Mouse (Mus musculus): Measurements from ENCODE around the gene Kdm1b.

Gene Kdm1b

DNA sequence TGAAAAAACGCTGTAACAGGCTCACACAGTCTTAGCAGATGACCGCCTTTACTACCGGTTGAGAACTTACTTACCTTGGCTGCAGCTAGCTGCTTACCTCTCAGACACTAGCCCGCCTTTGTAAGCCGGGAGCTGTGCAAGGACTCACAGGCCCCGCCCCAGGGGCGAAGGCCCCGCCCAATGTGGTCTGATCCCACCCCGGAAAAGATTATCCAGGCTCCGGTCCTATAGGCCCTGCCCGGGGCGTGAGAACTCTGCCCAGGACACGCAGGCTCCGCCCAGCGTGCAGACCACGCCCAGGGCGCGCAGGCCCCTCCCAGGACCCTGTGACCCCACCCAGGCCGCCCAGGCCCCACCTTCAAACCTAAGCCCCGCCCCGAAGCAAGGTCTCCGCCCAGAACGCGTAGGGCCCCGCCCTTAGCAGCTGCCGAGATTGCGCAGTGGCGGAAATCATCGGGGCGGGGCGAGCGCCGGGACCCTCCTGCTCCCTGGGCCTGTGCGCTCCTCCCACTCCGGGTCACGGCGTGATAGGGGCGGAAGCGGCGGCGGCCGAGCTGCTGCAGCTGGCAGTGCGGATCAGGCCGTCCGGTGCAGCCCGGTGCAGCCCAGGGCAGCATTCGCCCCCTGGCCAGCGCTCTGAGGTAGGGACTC is at the start of gene Kdm1b:
Gene Kdm1b (plus strand): TSS at position 470 of the 651 bp plus-strand sequence.
- DNase-seq (ENCODE audit: low spot score in 2 of 2): peak; percentile 97 to 99

GRCm38 (mm10) chr13:46997355-46997754 is 45.9 kb upstream of the Kdm1b start:
- no peak for DNase-seq (ENCODE audit: low spot score in 2 of 2)

GRCm38 (mm10) chr13:46999498-46999897 is 43.8 kb upstream of the Kdm1b start:
- DNase-seq (ENCODE audit: low spot score in 2 of 2): no peak

GRCm38 (mm10) chr13:47001590-47001989 is 41.7 kb upstream of the Kdm1b start:
- DNase-seq (ENCODE audit: low spot score in 2 of 2): no peak

GRCm38 (mm10) chr13:47013740-47014139 is 29.6 kb upstream of the Kdm1b start:
- DNase-seq (ENCODE audit: low spot score in 2 of 2): no peak

DNA sequence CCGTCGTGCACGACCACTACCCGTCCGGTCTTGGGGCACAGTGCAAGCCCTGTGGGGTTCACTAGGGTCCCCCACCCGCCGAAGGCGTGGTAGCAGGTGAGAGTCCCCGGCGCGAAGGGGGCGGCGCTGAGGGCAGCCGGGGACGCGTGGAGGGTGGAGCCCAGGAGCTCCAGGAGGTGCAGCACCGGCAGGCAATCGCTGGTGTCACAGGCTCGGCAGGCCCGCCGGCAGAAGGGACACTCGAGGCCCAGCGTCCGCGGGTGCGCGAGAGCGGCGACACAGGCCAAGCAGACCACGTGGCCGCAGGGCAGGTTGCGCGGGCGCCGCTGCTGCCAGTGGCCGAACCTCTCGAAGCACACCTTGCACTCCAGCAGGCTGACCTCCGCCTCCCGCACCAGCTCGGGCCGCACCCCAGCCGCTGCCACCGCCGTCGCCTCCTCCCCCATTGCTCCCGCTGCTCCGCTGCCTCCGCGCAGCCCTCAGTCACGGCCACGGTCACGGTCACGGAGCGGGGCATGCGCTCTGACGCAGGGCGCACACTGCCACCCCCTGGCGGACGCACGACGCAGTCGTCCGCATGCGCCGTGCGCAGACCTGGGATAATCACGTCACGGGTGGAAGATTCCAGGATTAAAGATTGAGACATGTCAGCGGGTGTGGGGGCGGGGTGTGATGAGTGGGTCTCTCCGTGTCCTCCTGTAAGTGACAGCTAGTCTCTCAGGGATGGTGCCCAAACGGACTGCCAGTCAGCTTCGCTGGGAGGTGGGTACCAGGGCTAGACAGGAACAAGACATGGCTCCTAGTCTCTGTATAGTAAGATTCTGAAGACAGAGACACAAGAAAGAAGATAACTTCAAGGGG is 28.7 kb upstream of the Kdm1b start, which contains the start of gene Nhlrc1:
Gene Nhlrc1 (minus strand): TSS at position 517 of the 861 bp plus-strand sequence.
- peak; percentile 71 to 74 for DNase-seq (ENCODE audit: low spot score in 2 of 2)

DNA sequence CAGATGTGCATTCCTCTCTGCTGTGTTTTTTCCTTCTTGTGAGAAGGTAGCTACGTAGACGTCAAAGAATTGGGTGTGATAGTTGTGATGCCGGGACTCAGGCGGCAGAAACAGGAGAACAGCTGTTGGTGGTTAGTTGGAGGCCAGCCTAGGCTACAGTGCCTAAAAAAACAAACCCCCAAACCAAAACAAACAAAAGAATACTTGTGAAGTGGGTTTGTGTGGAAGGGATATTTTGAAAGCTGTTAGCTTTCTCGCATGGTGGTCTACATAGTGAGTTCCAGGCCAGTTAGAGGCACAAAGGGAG is 28.2 kb upstream of the Kdm1b start:
- no peak for DNase-seq (ENCODE audit: low spot score in 2 of 2)

GRCm38 (mm10) chr13:47017259-47017658 is 26.0 kb upstream of the Kdm1b start:
- peak; percentile 56 for DNase-seq (ENCODE audit: low spot score in 2 of 2)

DNA sequence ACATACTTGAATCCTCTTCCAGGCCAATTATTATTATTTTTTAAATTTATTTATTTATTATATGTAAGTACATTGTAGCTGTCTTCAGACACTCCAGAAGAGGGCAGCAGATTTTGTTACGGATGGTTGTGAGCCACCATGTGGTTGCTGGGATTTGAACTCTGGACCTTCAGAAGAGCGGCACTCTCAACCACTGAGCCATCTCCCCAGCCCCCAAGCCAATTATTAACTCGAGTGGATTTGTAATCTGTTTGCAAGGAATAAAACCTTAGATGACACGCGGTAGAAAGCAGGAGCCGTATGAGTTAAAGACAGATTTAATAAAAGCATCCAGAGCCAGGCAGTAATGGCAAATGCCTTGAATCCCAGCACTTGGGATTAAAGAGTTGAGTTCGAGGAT is 23.5 kb upstream of the Kdm1b start:
- no peak for DNase-seq (ENCODE audit: low spot score in 2 of 2)

GRCm38 (mm10) chr13:47020798-47021197 is 22.5 kb upstream of the Kdm1b start:
- no peak for DNase-seq (ENCODE audit: low spot score in 2 of 2)

GRCm38 (mm10) chr13:47030376-47031107 is 12.8 kb upstream of the Kdm1b start:
- DNase-seq (ENCODE audit: low spot score in 2 of 2): no peak

DNA sequence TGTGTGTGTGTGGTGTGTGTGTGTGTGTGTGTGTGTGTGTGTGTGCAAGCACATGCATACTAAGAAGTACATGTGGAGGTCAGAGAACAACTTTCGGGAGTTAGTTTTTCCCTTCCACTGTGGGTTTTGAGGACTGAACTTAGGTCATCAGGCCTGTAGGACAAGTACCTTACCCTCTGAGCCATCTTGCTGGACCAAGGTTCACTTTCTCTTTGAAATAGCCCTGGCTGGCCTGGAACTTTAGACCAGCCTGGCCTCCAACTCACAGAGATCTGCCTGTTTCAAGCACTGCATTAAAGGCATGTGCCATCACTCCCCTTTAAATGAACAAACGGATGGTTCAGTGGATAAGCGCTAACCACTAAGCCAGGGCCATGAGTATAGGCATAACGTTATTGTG is 9.7 kb upstream of the Kdm1b start:
- no peak for DNase-seq (ENCODE audit: low spot score in 2 of 2)

DNA sequence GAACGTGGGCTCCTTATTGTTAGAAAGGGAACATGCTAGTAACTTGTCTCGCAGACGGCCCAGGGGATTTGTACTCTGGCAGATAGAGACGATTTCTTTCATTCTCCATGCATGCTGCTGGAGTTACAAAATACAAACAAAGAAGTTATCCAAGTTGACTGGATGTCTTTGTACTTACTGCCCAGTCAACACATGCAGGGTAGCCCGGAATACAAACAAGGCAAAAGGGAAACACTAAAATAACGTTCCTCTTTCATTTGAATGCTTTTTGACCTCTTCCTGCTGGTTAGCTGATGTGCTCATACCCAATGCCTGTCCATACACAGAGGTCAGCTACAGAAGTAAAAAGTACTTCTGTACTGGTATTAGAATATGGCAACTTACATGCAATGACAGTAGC is 5.4 kb upstream of the Kdm1b start:
- DNase-seq (ENCODE audit: low spot score in 2 of 2): no peak

GRCm38 (mm10) chr13:47040061-47040460 is 3.2 kb upstream of the Kdm1b start:
- DNase-seq (ENCODE audit: low spot score in 2 of 2): no peak

- DNase-seq (ENCODE audit: low spot score in 2 of 2): no peak
Observed at GRCm38 (mm10) chr13:47042024-47042633, 1.2 kb upstream of the Kdm1b start.

DNA sequence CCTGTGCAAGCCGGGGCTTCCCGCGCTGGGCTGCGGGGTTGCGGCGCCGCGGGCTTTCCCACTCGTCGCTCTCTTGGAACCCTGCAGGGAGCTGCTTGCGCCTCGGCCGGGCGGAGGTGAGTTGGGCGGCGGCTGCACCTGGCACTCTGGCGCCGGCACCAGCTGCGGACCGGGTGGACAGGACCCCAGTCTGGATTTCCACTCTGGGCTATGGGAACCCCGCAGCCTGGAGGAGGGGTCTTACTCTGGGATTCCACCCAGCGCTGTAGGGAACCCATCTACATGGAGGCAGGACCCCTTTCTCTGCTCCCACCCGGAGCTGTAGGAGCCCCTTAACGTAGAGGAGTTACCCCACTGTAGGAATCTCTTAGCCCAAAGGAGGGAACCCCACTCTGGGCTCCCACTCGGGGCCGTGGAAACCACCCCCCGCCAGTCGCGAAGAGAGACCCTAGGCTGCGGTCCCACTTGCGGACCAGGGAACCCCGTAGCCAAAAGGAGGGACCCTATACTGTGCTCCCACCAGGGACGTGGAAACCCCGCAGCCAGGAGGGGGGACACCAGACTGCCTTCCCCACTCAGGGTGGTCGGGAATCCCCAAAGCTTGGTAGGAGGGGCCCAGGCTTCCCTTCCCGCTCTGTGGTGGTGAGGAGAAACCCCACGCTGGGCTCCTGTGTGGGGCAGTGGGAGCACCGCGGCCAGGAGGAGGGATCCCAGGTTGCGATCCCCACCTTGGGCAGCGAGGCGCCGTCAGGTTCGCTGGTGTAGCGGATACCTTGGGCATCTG is 726 bp downstream of the Kdm1b start:
- peak; percentile 6 to 42 for DNase-seq (ENCODE audit: low spot score in 2 of 2)

GRCm38 (mm10) chr13:47044617-47044947 is 1.3 kb downstream of the Kdm1b start, which contains the start of gene Tpmt:
Tpmt (minus strand) TSS chr13:47044737.
- no peak for DNase-seq (ENCODE audit: low spot score in 2 of 2)

- DNase-seq (ENCODE audit: low spot score in 2 of 2): no peak
Observed at GRCm38 (mm10) chr13:47047996-47048395, 4.7 kb downstream of the Kdm1b start.

DNA sequence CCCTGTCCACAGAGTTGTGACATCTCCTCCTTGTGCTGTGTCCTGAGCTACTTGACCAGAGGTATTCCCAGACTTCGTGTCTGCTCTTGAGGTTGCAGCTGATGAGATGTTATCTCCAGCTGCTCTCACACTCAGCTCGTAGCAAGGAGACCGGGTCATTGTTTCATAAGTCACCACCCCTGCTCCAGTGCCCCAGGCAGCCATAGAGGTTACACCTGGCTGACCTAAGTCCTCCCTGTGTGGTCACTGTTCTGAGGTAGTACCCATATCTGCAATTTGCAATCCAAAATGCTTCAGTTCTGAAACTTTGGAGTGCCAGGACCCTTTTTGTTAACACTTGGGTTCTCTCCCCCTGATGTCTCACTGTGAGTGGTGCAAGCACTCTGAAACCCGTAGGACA is 6.7 kb downstream of the Kdm1b start:
- DNase-seq (ENCODE audit: low spot score in 2 of 2): no peak

GRCm38 (mm10) chr13:47053971-47054370 is 10.7 kb downstream of the Kdm1b start:
- no peak for DNase-seq (ENCODE audit: low spot score in 2 of 2)

DNA sequence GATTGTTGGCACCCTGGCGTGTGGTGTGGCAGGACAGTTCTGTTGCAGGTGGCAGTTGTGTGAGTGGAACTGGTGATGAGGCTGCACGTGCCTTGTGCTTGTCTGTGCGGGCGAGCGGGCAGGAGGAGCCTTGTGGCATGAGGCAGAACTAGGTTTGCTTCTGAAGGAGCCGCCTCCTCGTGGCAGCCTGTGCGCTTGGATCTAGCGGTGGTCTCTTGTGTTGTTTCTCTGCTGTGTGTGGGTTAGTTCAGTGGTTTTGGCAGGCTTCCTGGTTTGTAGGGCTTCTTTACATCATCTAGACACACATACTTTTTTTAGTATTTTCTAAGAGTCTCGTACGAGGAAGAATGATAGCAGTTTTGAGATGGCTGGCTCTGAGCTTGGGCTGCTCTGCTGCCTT is 12.8 kb downstream of the Kdm1b start:
- DNase-seq (ENCODE audit: low spot score in 2 of 2): no peak

Data from urinary bladder, postnatal 36 days (tissue).